Mouse (Mus musculus) CD4-positive helper T cell, adult 2 months (primary cell): ENCODE data around the gene Iqcf3.

Experiments
- DNase-seq: peaks from one replicate; pipeline ENCODE4 v3.0.0-alpha.2; 2012; ENCODE audit warnings: low read depth, missing footprints, low spot score

Iqcf3 gene

DNA sequence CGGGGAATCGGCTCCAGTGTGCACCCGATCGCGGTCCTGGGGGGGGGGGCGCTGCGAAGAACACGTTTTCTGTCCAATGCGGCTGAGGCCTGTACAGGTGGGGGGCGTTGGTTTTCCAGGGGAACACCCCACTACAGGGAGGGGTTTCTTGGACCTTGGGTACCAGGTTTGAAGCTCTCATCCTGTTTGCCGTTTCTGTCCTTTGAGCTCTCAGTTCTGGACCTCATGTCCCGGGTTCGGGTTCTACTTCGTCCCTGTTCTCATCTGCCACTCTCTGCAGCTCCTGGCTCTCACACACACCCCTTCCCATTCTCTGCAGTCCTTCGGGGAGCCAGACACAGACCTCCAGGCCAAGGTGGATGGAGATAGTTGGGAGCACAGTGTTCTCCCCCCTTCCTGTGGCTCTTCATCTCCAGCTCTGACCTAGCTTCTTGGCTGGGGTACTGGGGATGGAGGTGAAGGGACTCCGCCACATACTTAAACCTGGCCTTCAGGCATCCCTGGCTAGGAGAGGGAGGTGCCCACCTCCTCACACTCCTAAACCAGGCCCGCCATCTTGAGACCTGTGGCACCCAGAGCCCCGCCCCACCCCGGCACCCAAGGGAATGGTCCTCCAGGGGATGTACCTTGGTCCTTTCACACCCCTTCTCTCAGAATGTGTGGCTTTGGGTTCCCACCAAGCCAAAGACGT, 107.2 kb downstream of the Iqcf3 start:
- no peak for DNase-seq

DNA sequence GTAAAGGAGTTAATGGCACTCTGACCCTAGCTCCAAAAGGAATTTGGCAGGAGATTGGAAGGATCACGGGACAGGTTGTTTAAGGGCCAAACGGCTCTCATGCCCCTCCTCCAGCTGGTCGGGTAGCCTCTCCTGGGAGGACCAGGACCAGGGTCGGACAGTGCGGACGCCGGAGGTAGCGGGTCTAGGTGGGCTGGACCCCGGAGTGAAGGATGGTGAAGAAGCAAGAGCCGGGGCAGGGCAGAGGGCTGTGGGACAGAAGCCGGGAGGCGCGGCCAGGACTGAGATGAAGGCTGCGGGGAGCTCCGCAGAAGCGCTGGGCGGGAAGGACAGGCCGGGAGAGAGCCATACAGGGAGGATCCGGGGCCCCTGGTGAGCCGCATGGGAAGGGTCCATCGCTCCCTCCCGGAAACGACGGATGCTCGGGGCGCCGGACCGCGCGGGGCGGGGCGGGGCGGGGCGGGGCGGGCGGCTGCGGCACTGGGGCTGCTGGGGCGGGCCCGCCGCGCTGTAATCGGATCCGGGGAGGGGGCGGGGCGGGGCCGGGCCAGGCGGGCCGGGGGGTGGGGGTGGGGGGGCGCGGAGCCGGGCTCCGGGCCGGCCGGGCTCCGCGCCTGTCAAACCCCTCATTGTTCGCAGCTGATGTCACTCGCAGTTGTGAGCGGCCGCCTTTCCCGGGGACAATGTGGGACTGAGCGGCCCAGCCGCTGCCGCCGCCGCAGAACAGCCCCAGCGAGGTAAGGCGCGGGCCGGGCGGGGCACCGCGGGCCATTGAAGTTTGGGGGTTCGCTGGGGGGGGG, 108.0 kb downstream of the Iqcf3 start, which contains the start of gene Pcbp4:
TSS of gene Pcbp4 (plus strand) at position 21 of the 800 bp plus-strand sequence.
- peak; percentile 70 for DNase-seq
